Mouse (Mus musculus) brown adipose tissue, adult 24 weeks (tissue): Measurements from ENCODE around the gene Jund. TPM values are rescaled to one million over a fixed set of nuclear protein-coding genes. Genes with fewer than 3 reads are reported as not detected.

ENCODE experiments used
- H3K27ac ChIP-seq: fragments of 200-500 bp; replicated peaks from 2 replicates; pipeline ENCODE4 v1.5.1; 2012; ENCODE audit warnings: low read depth, mild to moderate bottlenecking, low read length
- H3K4me1 ChIP-seq: fragments of 200-500 bp; 2 replicates; pipeline ENCODE4 v1.6.1; 2012; ENCODE audit warnings: low read length, mixed read lengths; ENCODE audit not compliant: control insufficient read depth, insufficient read depth, insufficient read length
- H3K4me3 ChIP-seq: fragments of 200-500 bp; 2 replicates; pipeline ENCODE4 v1.5.1; 2012; ENCODE audit warnings: low read depth, mild to moderate bottlenecking, low read length, moderate library complexity; ENCODE audit not compliant: insufficient read depth
- polyA plus RNA-seq: library from polyadenylated mRNA; stranded (reverse); fragments of >200 nt; gene quantifications from 2 replicates; pipeline ENCODE4 v1.2.4, GENCODE M21; 2012; ENCODE audit not compliant: missing spikeins, insufficient read depth, insufficient read length

Jund gene
- polyA plus RNA-seq, 1 experiment, result 111 TPM

DNA sequence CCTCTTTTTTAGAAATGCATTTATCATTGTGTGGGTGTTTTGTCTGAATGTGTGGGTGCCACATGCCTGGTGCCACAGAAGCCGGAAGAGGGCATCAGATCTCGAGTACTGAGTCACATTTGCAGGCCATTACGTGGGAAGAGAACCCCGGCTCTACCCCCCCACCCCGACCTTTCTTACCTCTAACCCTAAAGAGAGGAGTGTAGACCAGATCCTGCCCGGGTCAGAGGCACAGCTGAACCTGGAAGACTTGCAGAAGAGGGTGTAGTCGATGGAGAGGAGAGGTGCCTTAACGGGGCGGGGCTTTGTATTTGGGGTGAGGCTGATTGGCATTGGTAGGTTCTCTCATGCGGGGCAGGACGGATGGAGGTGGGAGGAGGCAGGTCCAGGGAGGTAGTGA is 46.1 kb downstream of the Jund start:
- H3K27ac ChIP-seq, result peak overlapping the region; percentile 30
- H3K4me3 ChIP-seq, result 0 out of 2 replicates have a peak overlapping the region, but pooled peaks have one; percentile 59
- H3K4me1 ChIP-seq, result peaks cover 4% of the 10 kb centered on the region

DNA sequence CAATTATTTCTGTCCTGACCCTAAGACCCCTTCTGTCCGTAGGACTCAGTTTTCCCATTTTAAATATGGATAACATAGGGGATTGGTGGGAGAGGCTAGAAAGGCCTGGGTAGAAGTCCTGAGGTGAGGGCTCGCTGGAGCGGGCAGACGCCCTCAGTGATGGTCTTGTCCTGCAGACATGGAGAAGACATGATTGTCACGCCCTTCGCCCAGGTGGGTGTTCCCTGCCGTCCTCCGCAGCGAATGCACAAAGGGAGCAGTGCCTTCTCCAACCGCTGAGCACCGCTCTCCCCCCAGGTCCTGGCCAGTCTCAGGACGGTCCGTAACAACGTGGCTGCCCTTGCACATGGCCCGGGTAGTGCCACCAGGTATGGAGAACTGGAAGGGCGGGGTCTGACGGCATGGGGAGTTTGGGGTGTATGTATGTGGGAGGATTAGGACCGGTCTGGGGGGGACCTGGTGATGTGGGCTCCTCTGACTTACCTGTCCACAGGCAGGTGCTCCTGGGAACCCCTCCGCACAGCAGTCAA is 47.0 kb downstream of the Jund start:
- no peak overlapping the region for H3K27ac ChIP-seq
- peaks cover 4% of the 10 kb centered on the region for H3K4me1 ChIP-seq
- H3K4me3 ChIP-seq, result no peak overlapping the region

DNA sequence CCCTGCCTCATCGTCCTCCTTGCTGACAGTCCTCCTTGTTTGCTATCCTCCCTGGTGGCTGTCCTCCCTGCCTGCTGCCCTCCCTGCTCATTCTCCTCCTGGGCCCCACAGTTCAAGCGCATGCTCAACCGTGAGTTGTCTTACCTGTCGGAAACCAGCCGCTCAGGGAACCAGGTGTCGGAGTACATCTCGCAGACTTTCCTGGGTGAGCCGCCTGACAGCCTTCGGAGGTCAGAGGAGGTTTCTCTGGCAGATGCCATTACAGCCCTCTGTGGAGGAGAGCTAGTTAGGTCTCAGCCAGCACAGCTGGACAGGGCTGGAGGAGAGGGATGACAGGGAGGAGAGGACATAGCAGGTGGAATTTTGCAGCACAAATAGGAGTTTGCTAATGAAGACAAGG is 47.9 kb downstream of the Jund start:
- no peak overlapping the region for H3K27ac ChIP-seq
- peaks cover 4% of the 10 kb centered on the region for H3K4me1 ChIP-seq
- H3K4me3 ChIP-seq, result no peak overlapping the region

DNA sequence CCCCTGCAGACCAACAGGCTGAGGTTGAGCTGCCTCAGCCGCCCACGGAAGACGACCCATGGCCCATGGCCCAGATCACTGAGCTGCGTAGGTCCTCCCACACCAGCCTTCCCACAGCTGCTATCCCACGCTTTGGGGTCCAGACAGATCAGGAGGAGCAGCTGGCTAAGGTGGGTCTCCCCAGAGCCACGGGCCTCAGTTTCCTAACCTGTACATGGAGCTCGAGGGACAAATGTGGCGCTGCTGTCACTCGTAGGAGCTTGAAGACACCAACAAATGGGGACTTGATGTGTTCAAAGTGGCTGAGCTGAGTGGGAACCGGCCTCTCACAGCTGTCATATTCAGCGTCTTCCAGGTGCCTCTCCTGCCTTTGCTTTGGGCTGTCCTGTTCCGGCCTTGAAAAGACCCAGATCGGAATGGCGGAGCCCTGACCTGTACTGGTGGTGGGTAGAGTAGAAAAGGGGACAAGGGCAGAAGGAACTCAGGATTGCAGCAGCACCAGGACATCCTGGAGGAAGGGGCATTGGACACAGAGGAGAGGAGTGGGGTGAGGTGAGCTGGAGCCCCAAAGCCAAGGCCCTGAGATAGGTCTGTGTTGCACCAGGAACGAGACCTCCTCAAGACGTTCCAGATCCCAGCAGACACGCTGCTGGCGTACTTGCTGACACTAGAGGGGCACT is 48.6 kb downstream of the Jund start:
- Histone ChIP-seq H3K4me3 (no peak overlapping the region), H3K4me1 (peaks cover 4% of the 10 kb centered on the region), H3K27ac (no peak overlapping the region)

DNA sequence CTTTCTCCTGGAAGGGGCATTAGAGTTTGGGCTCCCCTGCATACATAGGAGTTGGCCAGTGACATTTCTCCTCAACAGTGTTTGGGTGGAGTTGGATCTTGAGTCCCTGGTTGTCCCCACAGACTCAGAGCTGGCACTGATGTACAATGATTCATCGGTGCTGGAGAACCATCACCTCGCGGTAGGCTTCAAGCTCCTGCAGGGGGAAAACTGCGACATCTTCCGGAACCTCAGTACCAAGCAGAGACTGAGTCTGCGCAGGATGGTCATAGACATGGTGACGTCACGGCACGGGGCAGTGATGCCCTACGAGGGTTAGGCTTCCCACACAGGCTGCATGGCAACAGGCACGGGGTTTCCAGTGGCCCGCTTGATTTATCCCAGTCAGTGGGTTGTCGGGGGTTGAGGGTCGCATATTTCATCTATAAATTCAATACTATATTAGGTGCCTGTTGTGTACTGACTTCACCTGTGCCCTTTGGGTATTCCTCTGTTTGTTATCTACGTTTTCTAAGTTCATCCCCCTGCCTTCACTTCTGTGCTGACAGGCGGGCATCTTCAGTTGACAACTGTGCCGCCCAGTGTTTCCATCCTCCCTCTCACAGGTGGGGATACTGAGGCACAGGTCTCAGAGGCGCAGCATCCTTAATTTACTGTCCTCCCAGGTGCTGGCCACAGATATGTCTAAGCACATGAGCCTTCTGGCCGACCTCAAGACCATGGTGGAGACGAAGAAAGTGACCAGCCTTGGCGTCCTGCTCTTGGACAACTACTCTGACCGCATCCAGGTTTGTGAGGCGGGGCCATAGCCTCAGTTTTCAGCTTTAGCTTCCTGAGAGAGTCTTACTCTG is 49.7 kb downstream of the Jund start:
- Histone ChIP-seq H3K4me3 (no peak overlapping the region), H3K27ac (no peak overlapping the region), H3K4me1 (peaks cover 7% of the 10 kb centered on the region; the same call in 1 of the 2 replicates)

DNA sequence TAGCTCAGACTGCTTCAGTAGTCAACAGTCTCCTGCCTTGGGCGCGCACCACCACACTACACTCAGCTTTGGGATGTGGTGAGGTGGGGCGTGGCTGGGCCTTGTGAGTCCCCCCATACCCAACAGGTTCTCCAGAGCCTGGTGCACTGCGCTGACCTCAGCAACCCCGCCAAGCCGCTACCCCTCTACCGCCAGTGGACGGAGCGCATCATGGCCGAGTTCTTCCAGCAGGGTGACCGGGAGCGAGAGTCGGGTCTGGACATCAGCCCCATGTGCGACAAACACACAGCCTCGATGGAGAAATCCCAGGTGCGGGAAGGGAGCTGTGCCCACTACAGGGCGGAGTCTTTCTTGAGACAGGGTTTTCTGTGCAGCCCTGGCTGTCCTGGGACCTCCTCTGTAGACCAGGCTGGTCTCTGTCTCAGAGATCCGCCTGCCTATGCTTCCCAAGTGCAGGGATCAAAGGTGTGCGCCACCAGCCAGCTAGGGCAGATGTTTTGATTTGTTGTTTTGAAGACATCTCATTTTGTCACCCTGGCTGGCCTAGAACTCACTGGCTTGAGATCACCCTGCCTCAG is 50.4 kb downstream of the Jund start:
- Histone ChIP-seq H3K4me1 (peaks cover 6% of the 10 kb centered on the region; the same call in 1 of the 2 replicates), H3K27ac (no peak overlapping the region), H3K4me3 (no peak overlapping the region)

Other genes with a start within 250 kb of the Jund start
- gene Klhl26, start 222.0 kb upstream of the Jund start, polyA plus RNA-seq, result 9.3 and 9.5 TPM in 2 replicates
- gene Tmem59l, start 211.6 kb upstream of the Jund start, polyA plus RNA-seq, result not detected in 2 replicates
- gene Crlf1, start 205.8 kb upstream of the Jund start, polyA plus RNA-seq, result 1.3 TPM in 1 of 2 replicates, not detected in the other
- 191 and 207 TPM in 2 replicates for gene Rex1bd, start 192.2 kb upstream of the Jund start, polyA plus RNA-seq
- 977 and 1,552 TPM in 2 replicates for gene Uba52, start 188.1 kb upstream of the Jund start, polyA plus RNA-seq
- 90.9 and 113 TPM in 2 replicates for gene Fkbp8, start 171.2 kb upstream of the Jund start, polyA plus RNA-seq
- gene Kxd1, start 171.0 kb upstream of the Jund start, polyA plus RNA-seq, result 106 and 116 TPM in 2 replicates
- 7.3 and 9.1 TPM in 2 replicates for gene Ell, start 159.5 kb upstream of the Jund start, polyA plus RNA-seq
- gene Isyna1, start 104.6 kb upstream of the Jund start, polyA plus RNA-seq, result 7.7 and 17.4 TPM in 2 replicates
- 29.6 and 45.0 TPM in 2 replicates for gene Ssbp4, start 90.1 kb upstream of the Jund start, polyA plus RNA-seq
- gene Lrrc25, start 82.8 kb upstream of the Jund start, polyA plus RNA-seq, result 2.0 TPM in 2 replicates
- 1.7 TPM in 2 replicates for gene Gdf15, start 66.5 kb upstream of the Jund start, polyA plus RNA-seq
- 31.0 and 37.7 TPM in 2 replicates for gene Pgpep1, start 38.6 kb upstream of the Jund start, polyA plus RNA-seq
- gene Lsm4, start 25.7 kb upstream of the Jund start, polyA plus RNA-seq, result 89.4 and 121 TPM in 2 replicates
- gene Iqcn, start 4.5 kb downstream of the Jund start, polyA plus RNA-seq, result not detected in 2 replicates
- not detected in 2 replicates for gene Gm3336, start 19.6 kb downstream of the Jund start, polyA plus RNA-seq
- 0.36 and 1.7 TPM in 2 replicates for gene Pde4c, start 24.8 kb downstream of the Jund start, polyA plus RNA-seq
- gene Rab3a, start 55.7 kb downstream of the Jund start, polyA plus RNA-seq, result 18.1 and 21.3 TPM in 2 replicates
- 74.5 and 79.8 TPM in 2 replicates for gene Mpv17l2, start 62.0 kb downstream of the Jund start, polyA plus RNA-seq
- gene Pik3r2, start 77.8 kb downstream of the Jund start, polyA plus RNA-seq, result 9.8 and 11.3 TPM in 2 replicates
- 2.5 and 2.9 TPM in 2 replicates for gene Mast3, start 106.1 kb downstream of the Jund start, polyA plus RNA-seq
- gene Il12rb1, start 109.5 kb downstream of the Jund start, polyA plus RNA-seq, result not detected in 2 replicates
- 1.3 and 5.0 TPM in 2 replicates for gene Arrdc2, start 140.8 kb downstream of the Jund start, polyA plus RNA-seq
- gene Kcnn1, start 164.3 kb downstream of the Jund start, polyA plus RNA-seq, result 5.8 and 6.0 TPM in 2 replicates
- gene Ccdc124, start 175.0 kb downstream of the Jund start, polyA plus RNA-seq, result 54.5 and 60.6 TPM in 2 replicates
- not detected in 2 replicates for gene Slc5a5, start 193.8 kb downstream of the Jund start, polyA plus RNA-seq
- gene Rpl18a, start 198.5 kb downstream of the Jund start, polyA plus RNA-seq, result 822 and 1,180 TPM in 2 replicates
- gene Map1s, start 207.0 kb downstream of the Jund start, polyA plus RNA-seq, result 3.0 and 3.4 TPM in 2 replicates